Mouse (Mus musculus): ENCODE results near the gene Shmt2.

DNA sequence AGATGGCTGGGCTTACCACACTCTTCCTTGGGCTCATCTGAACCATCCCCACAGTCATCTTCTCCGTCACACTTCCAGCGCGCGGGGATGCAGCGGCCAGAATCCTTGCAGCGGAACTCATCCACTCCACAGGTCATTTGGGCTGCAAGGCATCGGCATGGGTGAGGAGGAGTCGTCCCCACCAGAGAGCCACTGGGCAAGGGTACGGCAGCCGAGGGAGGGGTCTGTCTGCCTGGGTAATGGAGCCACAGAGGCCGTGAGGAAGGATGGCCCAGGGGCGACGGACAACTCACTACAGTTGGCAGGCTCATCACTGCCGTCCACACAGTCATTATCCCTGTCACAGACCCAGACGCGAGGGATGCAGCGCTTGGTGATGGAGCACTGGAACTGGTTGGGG lies 27.6 kb upstream of the Shmt2 start:
- TF ChIP-seq CTCF (IDR thresholded peaks at IDR 0.05; ENCODE audit: insufficient read depth, low read length) (no peak), POLR2A (IDR thresholded peaks at IDR 0.05; ENCODE audit: borderline replicate concordance, extremely low read depth, low read depth, low read length) (no peak)
